Mouse (Mus musculus): ENCODE measurements around the gene Dnajb8.

The Dnajb8 gene

DNA sequence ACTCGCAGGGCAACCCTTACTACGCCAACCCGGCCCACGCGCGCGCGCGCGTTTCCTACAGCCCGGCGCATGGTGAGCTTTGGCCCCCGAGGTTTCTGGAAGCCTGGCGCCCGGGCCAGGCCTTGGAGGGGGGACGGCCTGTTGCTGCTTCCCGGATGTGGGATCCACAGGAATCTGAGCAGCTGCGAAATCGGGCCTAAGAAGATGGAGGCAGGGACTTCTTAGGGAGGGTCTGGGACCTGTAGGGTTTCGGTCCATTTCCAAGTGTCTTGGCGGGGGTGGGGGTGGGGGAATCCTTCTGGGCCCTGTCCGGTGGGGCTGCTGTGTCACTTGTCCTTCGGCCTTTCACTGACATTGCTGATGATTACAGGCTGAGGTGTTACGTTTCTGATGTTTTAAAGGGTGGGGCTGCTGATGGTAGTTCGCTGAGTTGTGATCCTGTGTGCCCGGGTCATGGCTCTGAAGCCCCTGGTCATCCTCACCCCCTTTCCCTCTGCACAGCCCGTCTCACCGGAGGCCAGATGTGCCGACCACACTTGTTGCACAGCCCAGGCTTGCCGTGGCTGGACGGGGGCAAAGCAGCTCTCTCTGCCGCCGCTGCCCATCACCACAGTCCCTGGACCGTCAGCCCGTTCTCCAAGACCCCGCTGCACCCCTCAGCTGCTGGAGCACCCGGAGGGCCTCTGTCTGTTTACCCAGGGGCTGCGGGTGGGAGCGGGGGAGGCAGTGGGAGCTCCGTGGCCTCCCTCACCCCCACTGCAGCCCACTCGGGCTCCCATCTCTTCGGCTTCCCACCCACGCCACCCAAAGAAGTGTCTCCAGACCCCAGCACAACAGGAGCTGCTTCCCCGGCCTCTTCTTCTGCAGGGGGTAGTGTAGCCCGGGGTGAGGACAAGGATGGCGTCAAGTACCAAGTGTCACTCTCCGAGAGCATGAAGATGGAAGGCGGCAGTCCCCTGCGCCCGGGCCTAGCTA lies 22.1 kb upstream of the Dnajb8 start:
- peak in 1 of 2 experiments; percentile 2 for DNase-seq

DNA sequence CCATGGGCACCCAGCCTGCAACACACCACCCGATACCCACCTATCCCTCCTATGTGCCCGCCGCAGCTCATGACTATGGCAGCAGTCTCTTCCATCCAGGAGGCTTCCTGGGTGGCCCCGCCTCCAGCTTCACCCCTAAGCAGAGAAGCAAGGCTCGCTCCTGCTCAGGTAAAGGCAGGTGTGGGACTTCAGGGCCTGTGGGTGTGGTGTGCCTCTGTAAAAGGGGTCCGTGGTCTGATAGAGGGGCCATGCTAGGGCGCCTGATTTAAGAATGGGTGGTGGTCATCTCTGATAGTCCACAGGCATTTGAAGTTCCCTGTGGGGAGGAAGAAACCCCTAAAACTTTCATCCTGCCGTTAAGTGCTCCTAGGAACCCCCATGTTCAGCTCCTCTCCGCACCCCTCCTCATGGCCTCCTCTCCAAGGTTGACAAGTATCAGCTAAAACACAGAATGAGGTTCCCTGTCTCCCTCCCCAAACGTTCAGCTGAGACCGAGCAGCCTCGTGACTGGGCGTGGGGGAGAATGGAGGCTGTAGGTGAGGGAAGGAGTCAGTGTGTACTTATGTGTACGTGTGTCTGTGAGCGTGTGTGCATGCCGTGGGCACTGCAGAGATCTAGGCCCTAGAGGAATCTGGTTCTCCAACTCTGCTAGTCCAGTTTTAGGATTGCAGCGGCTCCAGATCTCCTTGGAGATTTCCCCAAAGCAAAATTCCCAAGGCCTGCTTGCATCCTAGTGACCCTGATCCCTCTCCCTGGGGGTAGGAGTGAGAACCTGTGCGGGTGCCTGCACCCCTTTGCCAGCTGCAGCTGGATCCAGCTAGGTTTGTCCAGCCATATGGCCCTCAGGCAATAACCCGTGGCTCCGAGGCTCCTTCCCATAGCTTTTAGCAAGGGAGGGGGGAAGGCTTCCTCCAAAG lies 21.1 kb upstream of the Dnajb8 start:
- DNase-seq = no peak

DNA sequence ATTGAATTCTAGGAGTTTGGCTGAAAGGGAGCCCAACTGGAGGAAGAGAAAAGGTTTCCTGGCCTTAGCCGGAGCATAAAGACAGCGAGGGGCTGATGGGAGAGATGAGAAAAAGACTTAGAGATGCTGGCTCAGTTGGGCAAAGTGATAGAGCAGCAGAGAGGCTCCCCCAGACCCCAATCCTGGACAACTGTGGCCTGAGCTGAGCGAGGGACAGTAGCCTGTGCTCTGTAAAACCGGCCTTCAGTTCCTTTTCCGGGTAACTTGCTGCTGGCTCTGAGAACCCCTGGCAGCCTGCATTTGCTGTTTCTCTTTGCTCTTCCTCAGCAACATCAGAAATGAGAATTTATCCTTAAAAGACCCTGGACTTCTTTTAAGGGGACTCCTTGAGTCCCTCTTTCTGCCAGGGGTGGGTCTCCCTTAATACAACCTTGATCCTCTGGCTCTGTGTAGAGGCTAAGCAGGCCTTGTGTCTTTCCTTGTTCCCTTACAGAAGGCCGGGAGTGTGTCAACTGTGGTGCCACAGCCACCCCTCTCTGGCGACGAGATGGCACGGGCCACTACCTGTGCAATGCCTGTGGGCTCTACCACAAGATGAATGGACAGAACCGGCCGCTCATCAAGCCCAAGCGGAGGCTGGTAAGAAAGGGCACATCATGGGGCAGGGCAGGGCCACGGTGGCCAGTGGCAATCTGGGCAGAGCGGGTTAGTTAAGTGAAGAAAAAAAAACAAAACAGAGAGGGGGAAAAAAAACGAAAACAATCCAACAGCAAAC lies 20.0 kb upstream of the Dnajb8 start:
- DNase-seq = no peak

DNA sequence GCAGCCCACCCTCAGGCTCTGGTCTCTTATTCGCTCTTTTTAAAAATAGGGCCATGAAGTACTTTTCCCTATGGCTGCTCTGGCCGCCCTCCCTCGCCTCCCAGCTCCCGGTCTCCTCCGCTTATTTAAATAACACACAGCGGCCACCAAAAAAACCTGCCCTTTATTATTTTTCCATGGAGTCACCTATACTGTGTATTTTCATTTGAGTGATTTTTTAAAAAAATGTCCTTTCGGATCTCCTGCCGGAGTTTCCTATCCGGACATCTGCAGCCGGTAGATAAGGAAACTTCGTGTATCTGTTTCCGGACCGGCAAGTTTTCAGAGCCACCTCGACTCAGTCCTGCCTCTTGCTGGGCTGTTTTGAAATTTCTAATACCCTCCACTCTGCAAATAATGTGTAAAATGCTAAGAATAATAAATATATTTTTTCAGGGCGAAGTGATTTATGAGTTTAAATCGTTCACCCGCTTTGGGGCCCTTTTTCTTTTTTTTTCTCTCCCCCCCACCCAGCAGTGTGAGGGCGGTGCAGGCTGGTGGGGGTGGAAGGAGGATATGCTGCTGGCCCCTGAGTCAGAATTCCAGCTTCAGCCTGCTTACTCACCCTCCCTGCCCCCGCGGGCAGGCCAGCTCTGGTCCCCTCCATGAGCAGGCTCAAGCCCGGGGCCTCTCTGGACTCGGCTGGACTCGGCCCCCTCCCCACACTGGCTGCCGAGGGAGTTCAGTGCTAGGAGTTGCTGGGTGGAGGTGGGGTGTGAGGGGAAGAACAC lies 19.0 kb upstream of the Dnajb8 start:
- DNase-seq = peak; percentile 61 to 74

DNA sequence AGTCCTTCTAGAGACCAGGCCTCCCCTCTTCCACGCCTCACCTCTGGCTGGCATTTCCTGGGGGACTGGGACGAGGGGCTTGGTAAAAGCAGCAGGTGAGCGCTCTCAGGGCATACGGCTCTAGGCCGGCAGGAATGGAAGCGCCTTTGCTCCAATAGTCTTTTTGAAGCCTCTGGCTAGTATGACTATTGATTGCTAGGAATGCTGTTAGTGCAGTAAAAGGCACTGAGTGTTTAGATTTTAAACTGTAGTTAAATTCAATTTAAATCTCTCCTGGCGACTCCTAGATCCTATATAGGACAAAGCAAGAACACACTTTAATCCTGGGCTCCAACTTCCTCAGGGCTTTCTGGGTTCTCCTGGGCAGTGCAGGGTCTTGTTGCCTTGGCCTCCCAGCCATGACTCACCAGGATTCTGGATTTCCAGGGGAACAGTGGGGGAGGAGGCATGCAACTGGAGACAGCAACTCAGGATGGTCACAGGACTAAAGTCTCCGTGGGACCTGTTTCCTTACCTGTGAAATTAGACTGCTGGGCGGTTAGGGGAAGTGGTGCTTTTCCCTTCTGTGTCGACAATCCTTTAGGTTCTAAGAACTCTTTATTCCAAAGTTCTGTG lies 18.2 kb upstream of the Dnajb8 start:
- no peak for DNase-seq

DNA sequence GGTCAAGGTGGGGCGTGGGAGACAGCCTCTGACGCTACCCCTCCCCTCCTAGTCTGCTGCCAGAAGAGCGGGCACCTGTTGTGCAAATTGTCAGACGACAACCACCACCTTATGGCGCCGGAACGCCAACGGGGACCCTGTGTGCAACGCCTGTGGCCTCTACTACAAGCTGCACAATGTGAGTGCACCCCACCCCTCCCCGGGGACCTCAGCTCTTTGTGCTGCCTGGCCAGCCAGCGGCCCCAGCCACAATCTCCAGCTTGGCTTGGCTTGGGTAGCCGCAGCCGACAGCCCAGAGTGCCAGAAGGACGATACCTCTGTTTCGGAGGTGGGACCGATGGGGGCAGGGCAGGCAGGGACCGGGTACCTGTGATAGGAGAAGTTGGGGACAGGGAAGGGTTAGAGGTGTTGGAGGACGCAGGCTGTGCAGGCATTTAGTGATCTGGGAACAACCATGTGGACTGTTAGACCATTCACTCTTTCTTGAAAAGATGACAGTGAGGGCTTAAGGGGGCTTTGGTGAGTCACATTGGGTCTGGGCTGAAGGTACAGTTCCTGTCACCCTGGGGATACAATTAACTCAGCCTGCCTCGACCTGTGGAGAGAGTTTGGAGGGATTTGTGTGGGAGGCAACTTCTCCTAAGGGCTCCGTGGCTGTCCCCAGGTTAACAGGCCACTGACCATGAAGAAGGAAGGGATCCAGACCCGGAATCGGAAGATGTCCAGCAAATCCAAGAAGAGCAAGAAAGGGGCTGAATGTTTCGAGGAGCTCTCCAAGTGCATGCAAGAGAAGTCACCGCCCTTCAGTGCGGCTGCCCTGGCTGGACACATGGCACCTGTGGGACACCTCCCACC lies 17.3 kb upstream of the Dnajb8 start:
- DNase-seq = no peak

DNA sequence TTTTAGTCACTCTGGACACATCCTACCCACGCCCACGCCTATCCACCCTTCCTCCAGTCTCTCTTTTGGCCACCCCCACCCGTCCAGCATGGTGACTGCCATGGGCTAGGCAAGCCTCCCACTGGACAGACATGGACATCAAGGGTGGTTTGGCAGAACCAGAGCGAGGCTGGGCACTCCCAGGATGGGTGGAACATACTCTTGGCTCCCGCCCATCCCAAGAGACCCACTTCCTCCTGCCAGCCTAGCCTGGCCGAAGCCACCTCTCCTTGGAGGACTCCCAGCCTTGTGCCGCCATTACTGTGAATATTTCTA lies 16.7 kb upstream of the Dnajb8 start:
- DNase-seq = peak; percentile 50 to 73

DNA sequence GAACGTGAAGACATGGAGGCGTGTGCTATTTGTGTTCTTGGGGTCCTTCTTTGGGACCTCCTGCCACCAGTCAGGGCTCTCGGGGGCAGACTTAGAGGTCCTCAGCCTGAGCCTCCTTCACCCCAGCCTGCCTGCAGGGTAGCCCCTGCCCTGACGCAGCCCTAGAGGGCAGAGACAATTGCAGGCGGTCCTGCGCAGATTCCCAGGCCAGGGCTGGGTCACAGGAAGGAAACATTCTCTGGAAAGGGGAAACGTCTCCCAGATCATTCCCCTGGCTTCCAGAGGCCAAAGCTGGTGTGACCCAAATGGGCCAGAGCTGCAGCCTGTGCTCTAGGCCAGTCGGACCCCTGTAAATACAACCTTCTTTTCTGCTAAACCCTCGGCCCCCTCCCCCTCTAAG lies 16.1 kb upstream of the Dnajb8 start:
- peak; percentile 59 to 68 for DNase-seq

DNA sequence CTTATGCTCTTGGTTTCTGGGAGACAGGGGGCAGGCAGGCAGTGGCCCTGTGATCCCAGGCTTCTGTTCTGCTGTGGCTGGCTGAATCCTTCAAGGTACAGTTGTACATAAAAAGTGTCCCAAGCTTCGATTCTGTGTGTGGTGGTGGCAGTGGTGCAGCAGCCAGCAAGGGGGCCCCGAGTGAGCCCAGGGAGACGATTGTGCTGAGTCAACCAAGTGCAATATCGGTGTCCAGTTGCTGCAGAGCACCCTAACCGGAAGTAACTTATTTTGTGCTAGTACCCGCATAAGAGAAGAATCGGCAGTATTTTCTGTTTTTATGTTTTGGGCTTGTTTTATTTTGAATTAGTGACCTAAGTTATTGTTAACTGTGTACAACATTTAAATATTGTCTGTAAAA lies 15.5 kb upstream of the Dnajb8 start:
- no peak for DNase-seq

DNA sequence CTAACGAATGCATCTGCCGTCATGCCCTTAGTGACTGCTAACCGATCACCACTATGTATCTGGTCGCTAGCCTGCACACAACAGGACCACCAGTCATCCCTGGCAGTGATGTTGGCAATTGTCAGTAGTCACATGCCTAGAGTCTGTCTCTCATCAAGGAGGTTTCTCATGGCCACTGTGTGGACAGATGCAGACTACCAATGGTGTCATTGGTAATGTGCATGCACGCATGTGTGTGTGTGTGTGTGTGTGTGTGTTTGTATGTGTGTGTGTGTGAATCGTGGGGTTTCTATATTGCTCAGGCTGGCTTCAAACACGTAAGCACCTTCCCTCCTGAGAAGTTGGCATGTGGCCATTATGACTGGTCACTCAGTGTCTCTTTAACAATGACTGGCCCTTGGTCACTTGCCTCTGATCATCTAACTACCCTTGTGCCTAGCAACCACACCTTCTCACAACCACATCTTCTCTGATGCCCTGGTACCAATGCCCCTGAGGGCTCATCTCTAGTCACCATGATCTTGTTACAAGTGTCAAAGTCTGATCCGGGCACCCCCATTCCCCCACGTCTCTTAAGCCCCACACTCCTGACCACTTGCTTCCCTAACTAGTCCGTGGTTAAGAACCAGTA lies 14.6 kb upstream of the Dnajb8 start:
- no peak for DNase-seq

DNA sequence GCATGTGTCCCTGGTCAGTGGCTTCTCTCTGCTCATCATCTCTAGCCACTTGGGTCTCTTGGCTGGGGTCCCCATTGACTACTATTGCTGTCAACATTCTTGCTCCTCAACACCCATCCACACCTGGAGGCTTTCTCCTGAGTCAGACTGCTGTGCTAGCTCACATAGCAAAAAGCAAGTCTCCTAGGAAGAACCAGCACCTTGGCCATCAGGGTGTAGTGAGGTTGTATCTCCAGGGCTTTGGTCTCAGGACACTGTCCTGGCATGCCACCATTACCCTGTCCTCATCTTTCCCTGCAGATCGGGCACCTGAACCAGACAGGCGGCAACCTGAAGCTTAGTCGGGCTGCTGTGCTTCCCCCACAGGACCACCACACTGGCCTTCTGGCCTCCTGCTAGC lies 13.7 kb upstream of the Dnajb8 start:
- DNase-seq = no peak

DNA sequence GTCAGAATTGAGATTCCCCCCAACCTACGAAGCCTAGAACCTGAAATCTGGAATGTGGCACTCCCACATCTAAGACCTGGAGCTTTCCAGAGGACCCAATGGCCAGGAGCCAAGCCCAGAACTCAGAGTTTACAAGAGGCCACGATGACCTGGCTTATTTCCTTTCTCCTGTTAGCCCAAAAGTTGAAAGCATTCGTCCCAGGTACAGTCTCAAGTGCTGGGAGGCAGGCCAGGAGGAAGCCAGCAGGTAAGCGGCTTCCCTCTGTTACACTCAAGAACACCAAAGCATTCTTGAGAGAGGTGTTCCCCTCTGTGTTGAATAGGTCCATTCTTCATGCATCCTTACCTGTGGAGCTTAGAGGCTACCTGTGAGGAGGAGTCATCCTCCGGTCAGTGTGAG lies 12.6 kb upstream of the Dnajb8 start:
- peak; percentile 46 to 60 for DNase-seq

DNA sequence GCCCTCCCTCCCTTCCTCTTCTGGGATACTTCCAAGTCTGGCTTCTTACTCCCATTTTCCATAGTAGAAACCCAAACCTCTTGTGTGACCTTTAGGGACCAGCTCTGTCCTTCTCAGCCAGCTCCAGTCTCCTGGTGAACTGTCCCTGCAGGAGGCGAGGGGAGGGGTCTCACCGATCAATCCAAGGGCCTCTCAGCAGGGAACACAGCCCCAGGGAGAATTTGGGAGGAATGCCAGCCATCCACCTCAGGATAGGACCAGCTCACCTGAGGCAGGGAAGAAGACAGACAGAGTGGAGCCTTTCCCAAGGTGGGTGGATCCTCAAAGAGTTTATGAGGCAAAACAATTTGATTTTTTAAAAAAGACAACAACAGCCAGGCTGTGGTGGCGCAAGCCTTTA lies 11.9 kb upstream of the Dnajb8 start:
- no peak for DNase-seq

DNA sequence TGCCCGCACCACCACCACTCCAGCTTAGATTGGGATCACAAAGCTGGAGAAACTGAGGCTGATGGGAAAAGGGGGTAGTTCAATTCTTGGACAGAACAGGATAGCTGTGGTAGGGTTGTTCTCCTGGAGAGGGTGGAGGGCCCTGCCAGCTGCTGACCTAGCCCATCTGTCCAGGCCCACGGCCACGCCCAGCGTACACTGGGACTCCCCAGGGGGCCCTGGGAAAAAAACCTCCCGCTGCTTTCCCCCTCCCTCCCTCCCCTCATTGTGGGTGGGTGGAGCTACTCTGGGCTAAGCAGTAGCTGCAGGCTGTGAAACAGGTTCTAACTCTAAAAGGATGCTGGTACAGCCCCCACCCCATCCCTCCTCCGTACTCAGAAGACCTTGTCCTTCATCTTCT lies 6.3 kb upstream of the Dnajb8 start:
- no peak for DNase-seq

DNA sequence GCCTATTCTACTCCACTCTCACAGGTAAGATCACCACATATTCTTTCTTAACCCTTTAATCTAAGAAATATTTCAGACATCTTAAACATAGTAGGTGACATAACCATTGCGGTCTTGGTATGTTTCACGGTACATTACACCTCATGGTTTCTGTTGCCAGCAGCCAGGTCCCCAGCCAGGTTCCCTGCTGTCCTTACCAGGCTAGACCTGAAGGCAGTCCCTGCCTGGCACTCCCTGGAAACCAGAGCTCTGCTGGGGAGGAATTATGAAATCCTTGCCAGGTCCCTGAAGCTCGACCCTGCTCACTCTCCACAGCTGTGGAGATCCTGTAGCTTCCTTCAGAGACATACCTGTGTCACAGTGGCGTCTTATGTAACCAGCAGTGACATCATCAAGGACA lies 5.9 kb upstream of the Dnajb8 start:
- DNase-seq = no peak

DNA sequence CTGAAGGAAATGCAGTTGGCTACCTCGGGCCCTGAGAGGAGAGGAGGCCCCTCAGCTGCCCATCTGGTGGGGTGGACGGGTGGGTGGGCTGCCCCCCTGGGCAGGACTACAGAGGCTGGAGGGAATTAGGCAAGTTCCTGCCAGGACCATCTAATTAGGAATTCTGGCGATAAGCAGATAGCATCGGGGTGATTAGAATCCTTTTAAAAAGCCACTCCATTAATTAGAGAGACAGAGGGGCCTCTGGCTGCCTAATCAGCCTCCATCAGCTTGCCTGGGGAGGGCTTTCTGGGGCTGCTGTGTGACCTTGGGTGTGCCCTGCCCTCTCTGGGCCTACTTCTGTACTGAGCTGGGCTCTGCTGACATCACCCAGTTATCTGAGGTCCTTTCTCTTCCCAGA lies 3.0 kb upstream of the Dnajb8 start:
- DNase-seq = no peak

DNA sequence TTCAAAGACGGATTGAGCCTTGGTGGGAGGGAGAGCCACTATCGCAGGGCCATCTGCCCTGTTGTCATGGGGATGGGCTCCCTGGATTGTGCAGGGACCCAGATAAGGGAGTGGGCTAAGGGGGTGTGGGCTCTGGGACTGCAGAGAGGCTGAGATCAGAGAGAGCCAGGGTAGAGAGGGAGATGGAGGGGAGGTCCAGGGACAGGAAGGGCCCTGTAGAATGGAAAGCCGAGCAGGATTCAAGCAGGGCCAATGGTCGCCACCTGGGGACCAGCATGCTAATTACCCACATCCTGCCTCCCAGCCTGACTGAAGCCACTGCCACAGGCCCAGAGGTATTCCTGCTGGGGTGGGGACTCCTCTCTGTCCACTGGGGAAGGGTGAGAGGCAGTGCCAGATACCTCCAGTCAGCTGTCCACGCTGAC lies 4.5 kb downstream of the Dnajb8 start:
- no peak for DNase-seq

DNA sequence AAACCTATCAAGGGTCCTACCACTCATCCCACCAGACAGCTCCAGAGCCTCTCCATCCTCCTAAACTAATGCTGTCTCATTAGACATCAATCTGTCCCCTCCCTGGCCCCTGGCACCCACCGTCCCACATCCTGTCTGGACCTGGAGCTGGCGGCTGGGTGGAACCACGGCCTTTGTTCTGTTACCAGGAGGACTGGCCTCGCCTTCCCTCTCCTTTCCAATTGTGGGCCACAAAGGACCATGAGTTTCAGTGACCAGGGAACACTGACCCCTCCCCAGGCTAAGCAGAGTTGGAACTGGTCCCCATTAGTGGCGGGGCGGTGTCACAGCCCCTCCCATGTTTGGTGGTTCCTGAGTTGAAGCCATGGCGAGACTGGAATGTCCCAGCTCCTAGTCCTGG lies 5.5 kb downstream of the Dnajb8 start:
- no peak for DNase-seq

DNA sequence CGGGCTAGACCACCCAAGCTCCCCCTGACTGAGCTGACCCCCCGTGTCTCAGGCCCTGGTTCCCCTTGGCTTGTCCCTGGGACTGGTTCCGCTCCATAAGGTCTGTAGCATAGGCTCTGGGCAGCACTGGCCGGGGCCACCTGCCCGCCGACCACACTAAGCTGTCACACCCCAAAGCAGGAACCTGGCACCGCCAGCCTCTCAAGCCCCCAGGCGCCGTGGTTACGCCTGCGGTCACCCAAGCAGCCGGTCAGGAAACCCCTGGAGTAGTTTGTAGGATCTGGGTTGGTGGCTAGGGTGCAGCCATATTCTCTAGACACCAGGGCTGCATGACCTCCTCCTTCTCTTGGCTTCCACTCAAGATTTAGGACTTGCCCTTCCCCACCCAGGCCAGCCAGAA lies 7.2 kb downstream of the Dnajb8 start:
- no peak for DNase-seq

DNA sequence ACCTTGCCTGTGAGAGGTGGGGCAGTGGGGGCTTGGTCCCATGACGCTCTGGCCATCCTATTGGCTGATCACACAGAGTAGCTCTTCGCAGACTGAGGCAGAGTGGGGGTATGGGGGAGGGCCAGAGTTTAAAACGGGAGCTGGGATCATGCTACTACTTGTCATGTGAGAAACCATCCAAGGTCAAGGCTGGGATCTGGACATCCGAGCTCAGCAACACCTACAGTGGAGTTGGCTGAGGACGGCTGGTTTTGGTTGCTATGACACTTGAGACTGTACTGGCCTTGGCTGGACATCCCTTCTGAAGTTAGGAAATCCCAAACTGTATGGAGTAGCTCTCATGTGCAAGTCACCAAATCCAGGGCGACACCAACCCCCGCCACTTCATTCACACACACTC lies 9.8 kb downstream of the Dnajb8 start:
- DNase-seq = no peak

Measured in lung, adult 18-20 months (tissue).